Mouse (Mus musculus): ENCODE data around the gene Eef1a1. TPM values are rescaled to one million over a fixed set of nuclear protein-coding genes. Genes with fewer than 3 reads are reported as not detected.
"Not testable (repeated sequence)": the region's sequence is repeated elsewhere in the genome, so short reads cannot be mapped to it uniquely, and the experiment has no call there.

The Eef1a1 gene
- polyA plus RNA-seq, 1 experiment from 2014 or later, result 3,078 TPM

GRCm38 (mm10) chr9:78488021-78488420 is 930 bp downstream of the Eef1a1 start:
- not testable (repeated sequence) for H3K4me3 ChIP-seq

GRCm38 (mm10) chr9:78484660-78485059 is 4.3 kb downstream of the Eef1a1 start:
- no peak overlapping the region for H3K4me2 ChIP-seq
- H3K4me3 ChIP-seq, result no peak overlapping the region
- peaks cover 7% of the 10 kb centered on the region for H3K36me3 ChIP-seq
- no peaks in the 10 kb centered on the region for H3K27me3 ChIP-seq (replicated peaks)
- peaks cover 24% of the 10 kb centered on the region for H3K4me1 ChIP-seq
- H3K9ac ChIP-seq, result no peak overlapping the region
- no peak overlapping the region for H3K27ac ChIP-seq (replicated peaks)
- H3K9me3 ChIP-seq, result no peaks in the 10 kb centered on the region
- no peak for ATAC-seq (ENCODE audit: extremely low read depth, insufficient number of reproducible peaks, low FRiP score, low TSS enrichment)
- WGBS, result 83% methylated on average over 3 of the region's 3 CpGs

More at GRCm38 (mm10) chr9:78488021-78488420, 930 bp downstream of the Eef1a1 start:
- not testable (repeated sequence) for H3K4me2 ChIP-seq; H3K9ac ChIP-seq; H3K36me3 ChIP-seq; H3K27me3 ChIP-seq (replicated peaks); H3K27ac ChIP-seq (replicated peaks); ATAC-seq (ENCODE audit: extremely low read depth, insufficient number of reproducible peaks, low FRiP score, low TSS enrichment); H3K9me3 ChIP-seq
- peaks cover 14% of the 10 kb centered on the region for H3K4me1 ChIP-seq
- 95% methylated on average over 5 of the region's 5 CpGs for WGBS

GRCm38 (mm10) chr9:78482386-78482785 is 6.6 kb downstream of the Eef1a1 start:
- peak overlapping the region; percentile 78 for H3K4me2 ChIP-seq
- no peaks in the 10 kb centered on the region for H3K27me3 ChIP-seq (replicated peaks)
- H3K27ac ChIP-seq (replicated peaks), result peak overlapping the region; percentile 99
- no peak for ATAC-seq (ENCODE audit: extremely low read depth, insufficient number of reproducible peaks, low FRiP score, low TSS enrichment)
- H3K4me1 ChIP-seq, result peaks cover 35% of the 10 kb centered on the region
- 13% methylated on average over 3 of the region's 3 CpGs for WGBS
- peak overlapping the region; percentile 100 for H3K4me3 ChIP-seq
- peak overlapping the region; percentile 93 for H3K9ac ChIP-seq
- no peaks in the 10 kb centered on the region for H3K9me3 ChIP-seq
- H3K36me3 ChIP-seq, result peaks cover 29% of the 10 kb centered on the region

- H3K9ac ChIP-seq, result peak overlapping the region; percentile 100
- WGBS, result under 1% methylated on average over 71 of the region's 77 CpGs
- H3K9me3 ChIP-seq, result no peaks in the 10 kb centered on the region
- H3K4me2 ChIP-seq, result peak overlapping the region; percentile 78
- ATAC-seq (ENCODE audit: extremely low read depth, insufficient number of reproducible peaks, low FRiP score, low TSS enrichment), result peak; percentile 92
- H3K27me3 ChIP-seq (replicated peaks), result no peaks in the 10 kb centered on the region
- peak overlapping the region; percentile 100 for H3K27ac ChIP-seq (replicated peaks)
- H3K4me3 ChIP-seq, result peak overlapping the region; percentile 100
- H3K36me3 ChIP-seq, result peaks cover 36% of the 10 kb centered on the region
- H3K4me1 ChIP-seq, result peaks cover 35% of the 10 kb centered on the region
Observed at GRCm38 (mm10) chr9:78481423-78482331, 7.3 kb downstream of the Eef1a1 start.

- H3K4me3 ChIP-seq, result peak overlapping the region; percentile 100
- H3K4me1 ChIP-seq, result peaks cover 35% of the 10 kb centered on the region
- peak overlapping the region; percentile 100 for H3K27ac ChIP-seq (replicated peaks)
- H3K9ac ChIP-seq, result peak overlapping the region; percentile 100
- H3K27me3 ChIP-seq (replicated peaks), result no peaks in the 10 kb centered on the region
- peaks cover 44% of the 10 kb centered on the region for H3K36me3 ChIP-seq
- under 1% methylated on average over 46 of the region's 46 CpGs for WGBS
- H3K9me3 ChIP-seq, result no peaks in the 10 kb centered on the region
- ATAC-seq (ENCODE audit: extremely low read depth, insufficient number of reproducible peaks, low FRiP score, low TSS enrichment), result peak; percentile 44
- H3K4me2 ChIP-seq, result peak overlapping the region; percentile 78
Observed at GRCm38 (mm10) chr9:78480706-78481358, 8.1 kb downstream of the Eef1a1 start.

GRCm38 (mm10) chr9:78480227-78480626 is 8.7 kb downstream of the Eef1a1 start:
- Histone ChIP-seq H3K36me3 (peaks cover 46% of the 10 kb centered on the region), H3K9ac (peak overlapping the region; percentile 100), H3K4me3 (peak overlapping the region; percentile 100), H3K27ac (replicated peaks) (peak overlapping the region; percentile 100), H3K4me1 (peaks cover 34% of the 10 kb centered on the region), H3K4me2 (peak overlapping the region; percentile 78)
- not testable (repeated sequence) for H3K27me3 ChIP-seq (replicated peaks); H3K9me3 ChIP-seq; ATAC-seq (ENCODE audit: extremely low read depth, insufficient number of reproducible peaks, low FRiP score, low TSS enrichment)
- WGBS, result under 1% methylated on average over 13 of the region's 13 CpGs

GRCm38 (mm10) chr9:78479308-78479707 is 9.6 kb downstream of the Eef1a1 start:
- peaks cover 47% of the 10 kb centered on the region for H3K36me3 ChIP-seq
- peak overlapping the region; percentile 78 for H3K4me2 ChIP-seq
- WGBS, result 28% methylated on average over 8 of the region's 8 CpGs
- not testable (repeated sequence) for ATAC-seq (ENCODE audit: extremely low read depth, insufficient number of reproducible peaks, low FRiP score, low TSS enrichment); H3K27ac ChIP-seq (replicated peaks); H3K27me3 ChIP-seq (replicated peaks); H3K9me3 ChIP-seq
- peak overlapping the region; percentile 100 for H3K4me3 ChIP-seq
- peak overlapping the region; percentile 100 for H3K9ac ChIP-seq
- peaks cover 30% of the 10 kb centered on the region for H3K4me1 ChIP-seq

GRCm38 (mm10) chr9:78478009-78478605 is 10.8 kb downstream of the Eef1a1 start:
- Histone ChIP-seq H3K4me3 (peak overlapping the region; percentile 8), H3K27ac (replicated peaks) (peak overlapping the region; percentile 54), H3K9ac (peak overlapping the region; percentile 61), H3K4me2 (peak overlapping the region; percentile 34), H3K4me1 (peaks cover 29% of the 10 kb centered on the region), H3K36me3 (peaks cover 59% of the 10 kb centered on the region)
- H3K27me3 ChIP-seq (replicated peaks); ATAC-seq (ENCODE audit: extremely low read depth, insufficient number of reproducible peaks, low FRiP score, low TSS enrichment); H3K9me3 ChIP-seq: not testable (repeated sequence)
- WGBS, result 58% methylated on average over 1 of the region's 1 CpGs

GRCm38 (mm10) chr9:78477021-78477551 is 11.9 kb downstream of the Eef1a1 start:
- Histone ChIP-seq H3K27ac (replicated peaks) (peak overlapping the region; percentile 54), H3K9me3 (no peaks in the 10 kb centered on the region), H3K4me1 (peaks cover 19% of the 10 kb centered on the region), H3K27me3 (replicated peaks) (no peaks in the 10 kb centered on the region), H3K36me3 (peaks cover 69% of the 10 kb centered on the region), H3K9ac (0 out of 2 replicates have a peak overlapping the region, but pooled peaks have one; percentile 61), H3K4me2 (peak overlapping the region; percentile 34; the same call in 1 of the 2 replicates), H3K4me3 (no peak overlapping the region)
- ATAC-seq (ENCODE audit: extremely low read depth, insufficient number of reproducible peaks, low FRiP score, low TSS enrichment), result no peak
- WGBS, result 8% methylated on average over 5 of the region's 5 CpGs

- peaks cover 19% of the 10 kb centered on the region for H3K4me1 ChIP-seq
- ATAC-seq (ENCODE audit: extremely low read depth, insufficient number of reproducible peaks, low FRiP score, low TSS enrichment), result no peak
- H3K36me3 ChIP-seq, result peaks cover 74% of the 10 kb centered on the region
Observed at GRCm38 (mm10) chr9:78476531-78477020, 12.4 kb downstream of the Eef1a1 start.

GRCm38 (mm10) chr9:78475873-78476272 is 13.1 kb downstream of the Eef1a1 start:
- no peak for ATAC-seq (ENCODE audit: extremely low read depth, insufficient number of reproducible peaks, low FRiP score, low TSS enrichment)
- H3K27ac ChIP-seq (replicated peaks), result no peak overlapping the region
- 85% methylated on average over 4 of the region's 4 CpGs for whole genome bisulfite sequencing
- peaks cover 79% of the 10 kb centered on the region for H3K36me3 ChIP-seq
- H3K4me3 ChIP-seq, result no peak overlapping the region
- H3K4me2 ChIP-seq, result no peak overlapping the region
- peaks cover 19% of the 10 kb centered on the region for H3K4me1 ChIP-seq
- H3K9me3 ChIP-seq, result no peaks in the 10 kb centered on the region
- H3K27me3 ChIP-seq (replicated peaks), result no peaks in the 10 kb centered on the region
- H3K9ac ChIP-seq, result no peak overlapping the region

More at GRCm38 (mm10) chr9:78476531-78477020, 12.4 kb downstream of the Eef1a1 start:
- Histone ChIP-seq H3K4me3 (no peak overlapping the region), H3K9me3 (no peaks in the 10 kb centered on the region), H3K27me3 (replicated peaks) (no peaks in the 10 kb centered on the region), H3K4me2 (no peak overlapping the region), H3K27ac (replicated peaks) (peak overlapping the region; percentile 54), H3K9ac (no peak overlapping the region)
- WGBS, result 8% methylated on average over 1 of the region's 1 CpGs

Data from heart, embryonic 13.5 days (tissue).